Mouse (Mus musculus) heart, embryonic 14.5 days (tissue): ENCODE measurements around the gene Abca1. TPM values are rescaled to one million over a fixed set of nuclear protein-coding genes. Genes with fewer than 3 reads are reported as not detected.

Source experiments
- ATAC-seq: fragments of 200-750 bp; cut with Nextera tagmentation; 2 replicates; pipeline ENCODE4 v1.8.0; 2017; ENCODE audit warnings: low read depth, moderate TSS enrichment; ENCODE audit not compliant: insufficient number of reproducible peaks, insufficient read depth, low FRiP score
- H3K27ac ChIP-seq, 2 experiments: fragments of 200-500 bp in 1 of 2; fragments of 300-500 bp in 1 of 2; sonication (generic) in 1 of 2; replicated peaks in 1 of 2; 2 replicates each; pipeline ENCODE4 v1.5.1; 2012 to 2014; ENCODE audit warnings: low read depth in 2 of 2, low read length in 2 of 2, control low read depth in 1 of 2, mild to moderate bottlenecking in 1 of 2, mixed read lengths in 1 of 2; ENCODE audit not compliant: control insufficient read depth in 1 of 2, insufficient read depth in 1 of 2
- H3K27me3 ChIP-seq: fragments of 300-500 bp; sonication (generic); 2 replicates; pipeline ENCODE4 v1.6.1; 2014; ENCODE audit warnings: mild to moderate bottlenecking, low read length, control low read depth; ENCODE audit not compliant: control insufficient read depth, insufficient read depth
- H3K36me3 ChIP-seq: fragments of 300-500 bp; sonication (generic); 2 replicates; pipeline ENCODE4 v1.6.1; 2014; ENCODE audit warnings: mild to moderate bottlenecking, control low read depth, low read length, mixed read lengths; ENCODE audit not compliant: control insufficient read depth, insufficient read depth
- H3K4me1 ChIP-seq, 2 experiments: fragments of 200-500 bp in 1 of 2; fragments of 300-500 bp in 1 of 2; sonication (generic) in 1 of 2; 2 replicates each; pipeline ENCODE4 v1.6.1; 2012 to 2014; ENCODE audit warnings: low read length in 2 of 2, control low read depth in 1 of 2, mixed read lengths in 1 of 2; ENCODE audit not compliant: control insufficient read depth in 2 of 2, insufficient read depth in 2 of 2
- H3K4me2 ChIP-seq: fragments of 300-500 bp; sonication (generic); 2 replicates; pipeline ENCODE4 v1.6.1; 2014; ENCODE audit warnings: mild to moderate bottlenecking, low read length
- H3K4me3 ChIP-seq, 2 experiments: fragments of 200-500 bp in 1 of 2; fragments of 300-500 bp in 1 of 2; sonication (generic) in 1 of 2; 2 replicates each; pipeline ENCODE4 v1.5.1; 2012 to 2014; ENCODE audit warnings: low read length in 2 of 2, mild to moderate bottlenecking in 2 of 2, control low read depth in 1 of 2, low read depth in 1 of 2, moderate library complexity in 1 of 2; ENCODE audit not compliant: control insufficient read depth in 1 of 2, insufficient read depth in 1 of 2
- H3K9ac ChIP-seq: fragments of 300-500 bp; sonication (generic); 2 replicates; pipeline ENCODE4 v1.6.1; 2014; ENCODE audit warnings: mild to moderate bottlenecking, low read length
- H3K9me3 ChIP-seq: fragments of 300-500 bp; sonication (generic); 2 replicates; pipeline ENCODE4 v1.6.1; 2016; ENCODE audit warnings: low read length, control low read depth; ENCODE audit not compliant: control insufficient read depth
- WGBS: fragments of 180-500 bp; shearing (Covaris S2); extraction: QIAGEN DNeasy Blood & Tissue Kit; methylation state at CpG from one replicate; pipeline ENCODE4 v1.1.7; 2014; 5-methylcytosine and 5-hydroxymethylcytosine counted together
- polyA plus RNA-seq: library from polyadenylated mRNA; unstranded; fragments of >200 nt; fragmentation: Nextera tagmentation; extraction: Ambion mirVana; gene quantifications from 2 replicates; pipeline ENCODE4 v1.2.1, GENCODE M21; 2014

Gene Abca1
- polyA plus RNA-seq, 1 experiment from 2014 or later: 7.8 TPM

DNA sequence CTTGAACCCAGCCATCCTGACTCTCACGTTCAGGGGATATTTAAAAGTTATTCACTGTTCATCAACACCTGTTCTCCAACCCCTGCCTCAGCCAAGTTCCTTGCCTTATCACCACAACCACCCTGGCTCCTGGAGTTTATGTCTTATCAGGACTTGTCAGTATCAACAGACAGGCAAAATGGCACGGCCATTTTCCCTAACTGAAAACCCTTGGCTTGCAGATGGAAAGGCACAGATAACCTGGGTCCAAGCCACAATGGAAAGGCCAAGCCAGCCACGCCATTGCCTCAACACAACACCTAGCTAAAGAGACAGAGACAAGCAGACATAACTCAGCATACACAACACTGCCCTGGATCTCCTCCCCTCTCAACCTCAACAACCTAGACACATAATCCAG lies 38.6 kb downstream of the Abca1 start:
- ATAC-seq: no peak
- Histone ChIP-seq H3K9me3 (no peaks in the 10 kb centered on the region), H3K9ac (no peak overlapping the region), H3K36me3 (peaks cover under 1% of the 10 kb centered on the region), H3K4me2 (no peak overlapping the region), H3K4me3 (no peak overlapping the region), H3K4me1 (peaks cover 2 to 3% of the 10 kb centered on the region in 2 experiments; a peak in 1 of 4 replicates), H3K27ac (no peak overlapping the region), H3K27me3 (no peaks in the 10 kb centered on the region)
- WGBS: 60% methylated on average over 3 of the region's 3 CpGs

DNA sequence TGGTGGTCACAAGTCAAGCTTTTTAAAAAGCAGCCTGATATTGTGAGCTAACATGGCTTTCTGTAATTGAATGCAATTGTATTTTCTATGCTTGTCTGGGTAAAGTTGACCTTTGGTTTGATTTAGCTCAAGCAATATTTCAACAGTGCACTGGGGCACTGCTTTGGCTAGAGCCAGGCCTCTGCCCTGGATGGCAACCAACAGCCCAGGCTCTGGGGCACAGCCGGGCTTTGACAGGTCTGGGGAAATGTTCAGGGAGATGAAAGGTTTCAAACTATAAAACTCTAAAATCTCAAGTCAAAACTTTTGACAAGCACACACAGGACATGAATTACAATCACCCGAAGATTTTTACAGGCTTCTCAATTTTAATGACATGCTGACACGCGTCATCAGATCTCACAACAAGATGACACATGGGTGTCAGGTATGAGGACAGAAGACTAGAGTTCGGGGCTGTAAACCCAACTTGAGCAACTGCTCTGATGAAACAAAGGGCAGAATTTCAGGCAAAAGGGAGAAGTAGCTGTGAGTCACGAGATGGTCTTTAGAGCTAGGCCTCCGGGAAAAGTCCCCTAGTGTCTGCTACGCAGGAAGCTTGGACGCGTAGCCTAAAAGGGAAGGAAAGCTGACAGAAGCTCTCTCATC lies 39.5 kb downstream of the Abca1 start:
- no peaks in the 10 kb centered on the region for H3K27me3 ChIP-seq
- no peak overlapping the region for H3K9ac ChIP-seq
- no peak for ATAC-seq
- H3K4me3 ChIP-seq: no peak overlapping the region
- no peaks in the 10 kb centered on the region for H3K9me3 ChIP-seq
- no peaks in the 10 kb centered on the region for H3K36me3 ChIP-seq
- H3K4me1 ChIP-seq: peaks cover 3 to 7% of the 10 kb centered on the region in 2 experiments; a peak in 1 of 4 replicates
- no peak overlapping the region for H3K27ac ChIP-seq
- WGBS: 74% methylated on average over 10 of the region's 10 CpGs
- H3K4me2 ChIP-seq: no peak overlapping the region

DNA sequence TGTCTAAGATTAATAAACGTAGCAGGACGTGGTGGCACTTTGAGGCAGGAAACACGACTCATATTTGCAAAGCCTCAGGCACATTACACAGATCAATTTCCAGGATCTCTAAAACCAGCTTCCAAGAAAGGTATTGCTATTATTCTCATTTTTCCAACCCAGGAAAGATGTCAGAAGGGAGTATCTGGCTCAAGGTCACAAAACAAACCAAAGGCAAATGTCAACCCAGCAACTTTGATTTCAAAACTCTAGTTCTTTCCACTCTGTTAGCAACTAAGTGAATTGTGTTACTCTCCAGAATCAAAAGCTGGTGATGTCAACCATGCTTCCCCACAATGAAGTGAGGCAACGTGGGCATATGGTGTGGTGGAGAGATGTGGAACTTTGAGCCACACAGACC lies 41.1 kb downstream of the Abca1 start:
- no peak overlapping the region for H3K9ac ChIP-seq
- WGBS: 65% methylated on average over 4 of the region's 4 CpGs
- no peaks in the 10 kb centered on the region for H3K9me3 ChIP-seq
- no peak overlapping the region for H3K27ac ChIP-seq
- no peak overlapping the region for H3K4me3 ChIP-seq
- no peak overlapping the region for H3K4me2 ChIP-seq
- 0 out of 2 replicates have a peak, but pooled peaks cover 2% of the 10 kb centered on the region for H3K36me3 ChIP-seq
- ATAC-seq: no peak
- H3K4me1 ChIP-seq: peaks cover 3 to 7% of the 10 kb centered on the region in 2 experiments; a peak in 2 of 4 replicates
- no peaks in the 10 kb centered on the region for H3K27me3 ChIP-seq

DNA sequence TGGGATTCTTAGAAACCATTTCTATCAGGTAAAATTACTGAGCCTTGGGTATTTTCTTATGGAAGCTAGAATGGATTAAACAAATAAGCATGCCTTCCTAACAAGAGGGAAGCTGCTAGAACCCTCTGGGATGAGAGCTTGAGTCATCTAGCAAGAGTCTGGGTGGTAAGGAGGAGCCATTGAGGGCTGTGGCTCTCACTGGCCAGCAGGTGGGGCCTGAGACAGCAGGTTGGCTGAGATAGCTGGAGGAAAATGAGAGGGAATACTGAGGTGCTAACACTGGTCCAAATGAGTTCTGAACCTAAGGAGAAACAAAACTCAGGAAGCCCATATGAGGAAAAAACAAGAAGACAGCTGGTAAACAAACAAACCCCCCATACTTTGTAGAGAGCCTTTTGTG lies 42.1 kb downstream of the Abca1 start:
- no peaks in the 10 kb centered on the region for H3K9me3 ChIP-seq
- H3K4me2 ChIP-seq: no peak overlapping the region
- H3K4me1 ChIP-seq: peaks cover 3 to 7% of the 10 kb centered on the region in 2 experiments; a peak in 2 of 4 replicates
- no peak overlapping the region for H3K27ac ChIP-seq
- no peak overlapping the region for H3K9ac ChIP-seq
- no peaks in the 10 kb centered on the region for H3K27me3 ChIP-seq
- no peak for ATAC-seq
- H3K36me3 ChIP-seq: 0 out of 2 replicates have a peak, but pooled peaks cover 6% of the 10 kb centered on the region
- H3K4me3 ChIP-seq: no peak overlapping the region

DNA sequence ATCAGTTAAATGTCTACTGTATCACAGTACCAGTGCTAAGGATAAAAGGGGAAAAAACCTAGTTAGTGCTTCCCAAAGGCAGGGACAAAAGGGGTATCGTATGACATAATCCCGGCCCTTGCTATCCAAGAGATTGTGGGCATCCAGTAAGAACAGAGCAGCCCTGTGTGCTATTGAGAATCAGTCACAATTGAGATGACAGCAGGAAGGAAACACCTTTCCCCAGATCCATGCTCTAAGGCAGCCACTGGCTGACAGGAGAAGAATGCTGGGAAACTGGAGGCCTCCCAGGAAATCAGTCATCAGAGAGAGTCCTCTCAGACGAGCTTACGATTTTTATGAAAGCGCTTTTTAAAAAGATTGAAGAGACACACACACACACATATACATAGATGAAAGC lies 42.6 kb downstream of the Abca1 start:
- Histone ChIP-seq H3K27ac (no peak overlapping the region), H3K9me3 (no peaks in the 10 kb centered on the region), H3K9ac (no peak overlapping the region), H3K4me2 (no peak overlapping the region), H3K4me1 (peaks cover 3 to 7% of the 10 kb centered on the region in 2 experiments; a peak in 2 of 4 replicates), H3K27me3 (no peaks in the 10 kb centered on the region), H3K36me3 (0 out of 2 replicates have a peak, but pooled peaks cover 6% of the 10 kb centered on the region), H3K4me3 (no peak overlapping the region)
- WGBS: 49% methylated on average over 5 of the region's 5 CpGs
- ATAC-seq: no peak

DNA sequence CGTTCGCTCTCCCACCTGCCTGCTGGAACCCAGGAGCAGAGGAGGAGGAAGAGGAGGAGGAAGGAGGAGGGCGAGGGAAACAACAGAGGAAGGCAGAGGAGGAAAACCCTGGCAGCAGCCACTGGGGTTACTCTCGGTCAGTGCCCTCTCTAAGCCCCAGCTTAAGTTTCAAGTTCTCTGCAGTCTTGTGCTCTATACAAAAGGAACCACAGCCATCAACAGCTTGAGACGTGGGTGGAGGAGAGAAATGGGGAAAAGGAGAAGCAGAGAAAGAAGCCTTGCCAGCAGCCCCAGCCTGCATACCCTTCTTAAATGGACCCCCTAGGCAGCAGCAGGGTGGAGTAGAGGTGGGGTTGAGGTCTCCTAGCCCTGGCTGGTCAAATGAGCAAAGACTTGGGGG lies 43.8 kb downstream of the Abca1 start:
- Histone ChIP-seq H3K4me2 (no peak overlapping the region), H3K4me3 (no peak overlapping the region), H3K36me3 (0 out of 2 replicates have a peak, but pooled peaks cover 6% of the 10 kb centered on the region), H3K4me1 (peaks cover 3 to 4% of the 10 kb centered on the region in 2 experiments; a peak in 2 of 4 replicates), H3K27me3 (no peaks in the 10 kb centered on the region), H3K9ac (no peak overlapping the region), H3K9me3 (no peaks in the 10 kb centered on the region), H3K27ac (no peak overlapping the region; a peak in 1 of 4 replicates)
- 58% methylated on average over 2 of the region's 5 CpGs for WGBS
- no peak for ATAC-seq

DNA sequence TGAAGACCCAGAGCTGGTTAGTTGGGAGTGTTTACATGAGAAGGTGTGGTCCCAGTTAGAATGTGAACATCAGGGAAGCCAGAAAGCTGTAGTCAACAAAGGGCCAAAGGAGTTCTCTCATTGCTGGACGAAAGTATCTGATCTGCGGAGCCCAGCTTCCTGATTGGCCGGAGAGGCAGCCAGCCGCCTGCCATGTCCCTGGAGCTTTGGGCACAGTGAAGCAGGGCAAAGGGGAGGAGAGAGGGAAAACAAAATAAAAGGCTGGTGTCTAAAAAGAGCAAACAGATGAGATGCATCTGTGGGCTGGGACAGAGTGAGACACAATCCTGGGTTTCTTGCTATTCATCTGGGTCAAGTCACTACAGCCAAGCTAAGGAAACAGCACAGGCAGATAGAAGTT lies 44.3 kb downstream of the Abca1 start:
- 0 out of 2 replicates have a peak, but pooled peaks cover 6% of the 10 kb centered on the region for H3K36me3 ChIP-seq
- 71% methylated on average over 4 of the region's 4 CpGs for WGBS
- H3K9ac ChIP-seq: no peak overlapping the region
- no peak overlapping the region for H3K4me3 ChIP-seq
- peaks cover 3 to 4% of the 10 kb centered on the region in 2 experiments; a peak in 2 of 4 replicates for H3K4me1 ChIP-seq
- no peaks in the 10 kb centered on the region for H3K27me3 ChIP-seq
- no peak overlapping the region for H3K4me2 ChIP-seq
- ATAC-seq: no peak
- no peak overlapping the region for H3K27ac ChIP-seq
- no peaks in the 10 kb centered on the region for H3K9me3 ChIP-seq
